27 mouse cellular contexts compared by ENCODE assay signal in the genomic region with DNA sequence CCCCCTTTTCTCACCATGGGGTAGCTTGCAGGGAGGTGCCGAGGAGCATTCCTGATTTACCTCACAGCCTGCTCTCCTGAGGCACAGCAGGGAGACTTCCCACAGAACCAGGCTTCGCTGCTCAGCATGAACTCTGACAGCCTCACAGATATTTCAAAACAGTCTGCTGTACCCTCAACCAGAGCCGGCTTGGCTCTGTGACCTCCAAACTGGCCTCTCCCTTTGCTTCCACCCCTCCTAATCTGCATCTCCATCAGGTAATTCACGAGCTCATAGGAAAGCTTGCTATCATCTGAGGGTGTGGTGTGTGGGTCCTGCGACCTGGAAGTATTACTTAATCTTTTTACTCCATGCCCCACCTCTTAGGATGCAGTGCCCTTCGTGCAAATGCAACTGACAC.
DNase-seq lines count a peak whose midpoint lies in the region; ATAC-seq and TF ChIP-seq lines count a peak whose summit lies in the region.
"Had no signal": no experiment of that assay in that cellular context is flagged by ENCODE, and none has a peak within 500 bp of the region (broad histone marks: within the 10 kb centered on the region; RNA-seq: fewer than 3 reads in every experiment).

No protein-coding gene starts in this region.

- no peaks in the 10 kb centered on the region for H3K27me3 ChIP-seq in hindbrain, embryonic 10.5 days (ENCODE audit: insufficient read depth, poor library complexity, severe bottlenecking)
- H3K27me3 ChIP-seq in hindbrain, embryonic 11.5 days (ENCODE audit: control insufficient read depth, insufficient read depth, low read length), result no peaks in the 10 kb centered on the region
- no peaks in the 10 kb centered on the region for H3K27me3 ChIP-seq in ES-Bruce4 (ENCODE audit: control insufficient read depth, insufficient read depth, low read length, poor library complexity, severe bottlenecking)
- H3K27me3 ChIP-seq: embryonic facial prominence, embryonic 12.5 days; embryonic facial prominence, embryonic 15.5 days; heart, embryonic 15.5 days; hindbrain, embryonic 12.5 days; hindbrain, embryonic 15.5 days had no signal

- peaks cover 56% of the 10 kb centered on the region for H3K4me1 ChIP-seq in hindbrain, embryonic 10.5 days (replicated peaks)
- H3K4me1 ChIP-seq in hindbrain, embryonic 11.5 days (replicated peaks; ENCODE audit: control insufficient read depth, insufficient read depth, low read length), result peaks cover 8% of the 10 kb centered on the region; the same call in 1 of the 2 replicates
- peaks cover 2% of the 10 kb centered on the region for H3K4me1 ChIP-seq in ES-Bruce4 (ENCODE audit: control insufficient read depth, insufficient read depth, low read length)
- H3K4me1 ChIP-seq: embryonic facial prominence, embryonic 15.5 days had no signal

- TF ChIP-seq POLR2A in ES-Bruce4 (IDR thresholded peaks at IDR 0.05; ENCODE audit: insufficient read depth, low read length), result no peak

- no peaks in the 10 kb centered on the region for H3K9me3 ChIP-seq in hindbrain, embryonic 10.5 days
- no peaks in the 10 kb centered on the region for H3K9me3 ChIP-seq in hindbrain, embryonic 11.5 days (ENCODE audit: control insufficient read depth, low read length)
- H3K9me3 ChIP-seq in ES-Bruce4 (replicated peaks; ENCODE audit: control insufficient read depth, insufficient read depth, low read length, poor library complexity, severe bottlenecking), result no peaks in the 10 kb centered on the region
- H3K9me3 ChIP-seq: embryonic facial prominence, embryonic 12.5 days; embryonic facial prominence, embryonic 15.5 days; heart, embryonic 15.5 days; hindbrain, embryonic 12.5 days; hindbrain, embryonic 15.5 days had no signal

- TF ChIP-seq EP300 in ES-Bruce4 (IDR thresholded peaks at IDR 0.05; ENCODE audit: insufficient read depth, low read depth, low read length), result 0 out of 2 replicates have a peak, but pooled peaks have one; percentile 26

- H3K9ac ChIP-seq in hindbrain, embryonic 11.5 days (ENCODE audit: low read depth, low read length), result no peak overlapping the region
- no peak overlapping the region for H3K9ac ChIP-seq in ES-Bruce4 (ENCODE audit: low read depth, poor library complexity, severe bottlenecking)
- H3K9ac ChIP-seq: embryonic facial prominence, embryonic 12.5 days; embryonic facial prominence, embryonic 15.5 days; forebrain, postnatal 0 days; heart, embryonic 15.5 days; hindbrain, embryonic 12.5 days; hindbrain, embryonic 15.5 days had no signal

- H3K36me3 ChIP-seq in hindbrain, embryonic 10.5 days, result peaks cover 6% of the 10 kb centered on the region; the same call in 1 of the 2 replicates
- no peaks in the 10 kb centered on the region for H3K36me3 ChIP-seq in hindbrain, embryonic 11.5 days (ENCODE audit: control insufficient read depth, insufficient read depth, low read length)
- H3K36me3 ChIP-seq in ES-Bruce4 (ENCODE audit: control insufficient read depth, insufficient read depth, low read length, poor library complexity, severe bottlenecking), result no peaks in the 10 kb centered on the region
- H3K36me3 ChIP-seq: embryonic facial prominence, embryonic 12.5 days; embryonic facial prominence, embryonic 15.5 days; heart, embryonic 15.5 days; hindbrain, embryonic 12.5 days; hindbrain, embryonic 15.5 days had no signal

- no peak for ATAC-seq in hindbrain, embryonic 11.5 days (ENCODE audit: low FRiP score)
- ATAC-seq: activated CD4-positive, CD25-positive, alpha-beta regulatory T cell, adult 4 months; forebrain, embryonic 14.5 days; forebrain, postnatal 0 days; intestine, postnatal 0 days had no signal

- no peak for DNase-seq in hindbrain, embryonic 10.5 days (ENCODE audit: low spot score)
- DNase-seq in hindbrain, embryonic 11.5 days (ENCODE audit: low spot score), result no peak
- peak; percentile 63 for DNase-seq in R1 (ENCODE audit: low read depth, low spot score)
- DNase-seq in kidney, postnatal 25 days, result no peak
- DNase-seq in right cerebral cortex, postnatal 10 days (ENCODE audit: low spot score in 2 of 2), result no peak
- DNase-seq: adrenal gland, adult 8-10 months; adrenal gland, postnatal 25 days; B cell, adult 2 months; cerebellum, adult 18-20 months; cerebellum, adult 9-10 months; cerebellum, postnatal 14 days; forebrain, postnatal 0 days; gastrocnemius, adult 2 months; gastrocnemius, postnatal 14 days; heart, adult 11 months; heart, postnatal 10 days; heart, postnatal 36 days had no signal

- H3K27ac ChIP-seq in hindbrain, embryonic 10.5 days, result peak overlapping the region; percentile 57; the same call in 1 of the 2 replicates
- H3K27ac ChIP-seq in hindbrain, embryonic 11.5 days (ENCODE audit: low read depth, low read length), result no peak overlapping the region
- H3K27ac ChIP-seq in ES-Bruce4 (ENCODE audit: insufficient read depth, low read length), result no peak overlapping the region
- H3K27ac ChIP-seq: embryonic facial prominence, embryonic 12.5 days; embryonic facial prominence, embryonic 15.5 days; gastrocnemius, adult 2 months; heart, embryonic 15.5 days; hindbrain, embryonic 12.5 days; hindbrain, embryonic 15.5 days had no signal

- no peak overlapping the region for H3K4me3 ChIP-seq in hindbrain, embryonic 10.5 days
- no peak overlapping the region for H3K4me3 ChIP-seq in hindbrain, embryonic 11.5 days (ENCODE audit: low read depth, low read length)
- no peak overlapping the region for H3K4me3 ChIP-seq in ES-Bruce4 (ENCODE audit: low read depth, low read length)
- H3K4me3 ChIP-seq: embryonic facial prominence, embryonic 12.5 days; embryonic facial prominence, embryonic 15.5 days; gastrocnemius, adult 2 months; heart, embryonic 15.5 days; hindbrain, embryonic 12.5 days; hindbrain, embryonic 15.5 days had no signal

- no peak overlapping the region for H3K4me2 ChIP-seq in hindbrain, embryonic 11.5 days (replicated peaks; ENCODE audit: low read depth, low read length)
- H3K4me2 ChIP-seq: embryonic facial prominence, embryonic 12.5 days; embryonic facial prominence, embryonic 15.5 days; heart, embryonic 11.5 days; heart, embryonic 15.5 days; hindbrain, embryonic 12.5 days; hindbrain, embryonic 15.5 days had no signal

- TF ChIP-seq CTCF in ES-Bruce4 (IDR thresholded peaks at IDR 0.05; ENCODE audit: low read depth, low read length), result no peak

- WGBS in hindbrain, embryonic 10.5 days, result 27% methylated on average over 6 of the region's 6 CpGs
- 30% methylated on average over 6 of the region's 6 CpGs for WGBS in hindbrain, embryonic 11.5 days
